Mouse (Mus musculus): ENCODE data around the gene Etfdh. TPM values are rescaled to one million over a fixed set of nuclear protein-coding genes. Genes with fewer than 3 reads are reported as not detected.

The Etfdh gene
- polyA plus RNA-seq, 1 experiment from 2014 or later, result 52.3 TPM

- WGBS, result 29% methylated on average over 10 of the region's 10 CpGs
- Histone ChIP-seq H3K9ac (peak overlapping the region; percentile 76), H3K9me3 (no peaks in the 10 kb centered on the region), H3K36me3 (peaks cover 17% of the 10 kb centered on the region), H3K27ac (no peak overlapping the region), H3K27me3 (no peaks in the 10 kb centered on the region), H3K4me1 (peaks cover 9% of the 10 kb centered on the region; the same call in 1 of the 2 replicates), H3K4me3 (peak overlapping the region; percentile 67), H3K4me2 (peak overlapping the region; percentile 84)
- ATAC-seq (ENCODE audit: insufficient number of reproducible peaks, insufficient read depth, low FRiP score, low TSS enrichment, low read depth), result no peak
Measured at GRCm38 (mm10) chr3:79627484-79628181, 1.7 kb downstream of the Etfdh start.

- 98% methylated on average over 2 of the region's 2 CpGs for WGBS
- no peaks in the 10 kb centered on the region; the same call in 1 of the 2 replicates for H3K9me3 ChIP-seq
- peaks cover 54% of the 10 kb centered on the region for H3K36me3 ChIP-seq
- H3K27ac ChIP-seq, result no peak overlapping the region
- H3K4me3 ChIP-seq, result no peak overlapping the region
- no peak overlapping the region for H3K9ac ChIP-seq
- no peak for ATAC-seq (ENCODE audit: insufficient number of reproducible peaks, insufficient read depth, low FRiP score, low TSS enrichment, low read depth)
- H3K4me2 ChIP-seq, result no peak overlapping the region
- H3K27me3 ChIP-seq, result no peaks in the 10 kb centered on the region
- H3K4me1 ChIP-seq, result no peaks in the 10 kb centered on the region
Measured at GRCm38 (mm10) chr3:79609886-79610285, 19.4 kb downstream of the Etfdh start.

- H3K27ac ChIP-seq, result no peak overlapping the region
- H3K27me3 ChIP-seq, result no peaks in the 10 kb centered on the region
- H3K9me3 ChIP-seq, result no peaks in the 10 kb centered on the region
- no peak overlapping the region for H3K9ac ChIP-seq
- H3K4me1 ChIP-seq, result peaks cover 13% of the 10 kb centered on the region
- H3K4me2 ChIP-seq, result no peak overlapping the region
- H3K36me3 ChIP-seq, result peaks cover 59% of the 10 kb centered on the region
- WGBS, result 95% methylated on average over 7 of the region's 7 CpGs
- ATAC-seq (ENCODE audit: insufficient number of reproducible peaks, insufficient read depth, low FRiP score, low TSS enrichment, low read depth), result no peak
- no peak overlapping the region for H3K4me3 ChIP-seq
Measured at GRCm38 (mm10) chr3:79595468-79595867, 33.8 kb downstream of the Etfdh start.

GRCm38 (mm10) chr3:79591793-79592471 lies 37.4 kb downstream of the Etfdh start:
- Histone ChIP-seq H3K9ac (peak overlapping the region; percentile 94), H3K27me3 (no peaks in the 10 kb centered on the region), H3K36me3 (peaks cover 30% of the 10 kb centered on the region), H3K9me3 (no peaks in the 10 kb centered on the region), H3K4me2 (peak overlapping the region; percentile 77), H3K27ac (peak overlapping the region; percentile 87), H3K4me1 (peaks cover 13% of the 10 kb centered on the region), H3K4me3 (peak overlapping the region; percentile 91)
- 0 out of 2 replicates have a peak, but pooled peaks have one; percentile 22 for ATAC-seq (ENCODE audit: insufficient number of reproducible peaks, insufficient read depth, low FRiP score, low TSS enrichment, low read depth)
- 4% methylated on average over 15 of the region's 15 CpGs for WGBS

GRCm38 (mm10) chr3:79590863-79591792 lies 38.2 kb downstream of the Etfdh start, which contains the start of gene Ppid:
TSS of gene Ppid (plus strand) at chr3:79591342.
- peak within 1 kb of the TSS; percentile 91 for H3K4me3 ChIP-seq
- peak within 1 kb of the TSS; percentile 94 for H3K9ac ChIP-seq
- peak within 1 kb of the TSS; percentile 87 for H3K27ac ChIP-seq
- no peaks in the 10 kb centered on the region for H3K9me3 ChIP-seq
- WGBS, result 2% methylated on average over 63 of the region's 63 CpGs
- H3K27me3 ChIP-seq, result no peaks in the 10 kb centered on the region
- peaks cover 13% of the 10 kb centered on the region for H3K4me1 ChIP-seq
- peaks cover 22% of the 10 kb centered on the region for H3K36me3 ChIP-seq
- peak; percentile 70 for ATAC-seq (ENCODE audit: insufficient number of reproducible peaks, insufficient read depth, low FRiP score, low TSS enrichment, low read depth)
- peak within 1 kb of the TSS; percentile 77 for H3K4me2 ChIP-seq

GRCm38 (mm10) chr3:79589671-79590070 lies 39.6 kb downstream of the Etfdh start:
- Histone ChIP-seq H3K4me2 (no peak overlapping the region), H3K27me3 (no peaks in the 10 kb centered on the region), H3K9me3 (no peaks in the 10 kb centered on the region), H3K4me3 (no peak overlapping the region), H3K27ac (no peak overlapping the region), H3K9ac (no peak overlapping the region), H3K36me3 (peaks cover 9% of the 10 kb centered on the region), H3K4me1 (peaks cover 13% of the 10 kb centered on the region)
- whole genome bisulfite sequencing, result 81% methylated on average over 2 of the region's 2 CpGs
- ATAC-seq (ENCODE audit: insufficient number of reproducible peaks, insufficient read depth, low FRiP score, low TSS enrichment, low read depth), result no peak

GRCm38 (mm10) chr3:79586804-79587203 lies 42.5 kb downstream of the Etfdh start:
- ATAC-seq (ENCODE audit: insufficient number of reproducible peaks, insufficient read depth, low FRiP score, low TSS enrichment, low read depth), result peak; percentile 57; the same call in 1 of the 2 replicates
- H3K4me1 ChIP-seq, result peaks cover 3% of the 10 kb centered on the region; the same call in 1 of the 2 replicates
- WGBS, result 5% methylated on average over 6 of the region's 6 CpGs

GRCm38 (mm10) chr3:79579891-79580575 lies 49.3 kb downstream of the Etfdh start:
- Histone ChIP-seq H3K36me3 (no peaks in the 10 kb centered on the region), H3K4me3 (no peak overlapping the region), H3K9me3 (no peaks in the 10 kb centered on the region), H3K4me1 (peaks cover 12% of the 10 kb centered on the region), H3K9ac (no peak overlapping the region), H3K27me3 (no peaks in the 10 kb centered on the region), H3K4me2 (no peak overlapping the region), H3K27ac (no peak overlapping the region)
- ATAC-seq (ENCODE audit: insufficient number of reproducible peaks, insufficient read depth, low FRiP score, low TSS enrichment, low read depth), result no peak
- 76% methylated on average over 5 of the region's 5 CpGs for WGBS

More at GRCm38 (mm10) chr3:79586804-79587203, 42.5 kb downstream of the Etfdh start:
- no peaks in the 10 kb centered on the region for H3K27me3 ChIP-seq
- H3K9ac ChIP-seq, result no peak overlapping the region
- H3K4me3 ChIP-seq, result no peak overlapping the region
- no peaks in the 10 kb centered on the region for H3K36me3 ChIP-seq
- no peaks in the 10 kb centered on the region for H3K9me3 ChIP-seq
- no peak overlapping the region for H3K27ac ChIP-seq
- H3K4me2 ChIP-seq, result no peak overlapping the region

- WGBS, result 71% methylated on average over 6 of the region's 6 CpGs
- Histone ChIP-seq H3K4me2 (no peak overlapping the region), H3K4me3 (no peak overlapping the region), H3K4me1 (peaks cover 12% of the 10 kb centered on the region), H3K9me3 (no peaks in the 10 kb centered on the region), H3K27me3 (no peaks in the 10 kb centered on the region), H3K36me3 (no peaks in the 10 kb centered on the region), H3K9ac (no peak overlapping the region), H3K27ac (no peak overlapping the region)
- ATAC-seq (ENCODE audit: insufficient number of reproducible peaks, insufficient read depth, low FRiP score, low TSS enrichment, low read depth), result no peak
Measured at GRCm38 (mm10) chr3:79578164-79578563, 51.1 kb downstream of the Etfdh start.

GRCm38 (mm10) chr3:79577606-79578005 lies 51.7 kb downstream of the Etfdh start:
- no peak overlapping the region for H3K27ac ChIP-seq
- no peak overlapping the region for H3K4me3 ChIP-seq
- no peak for ATAC-seq (ENCODE audit: insufficient number of reproducible peaks, insufficient read depth, low FRiP score, low TSS enrichment, low read depth)
- H3K9me3 ChIP-seq, result no peaks in the 10 kb centered on the region
- no peak overlapping the region for H3K9ac ChIP-seq
- 82% methylated on average over 6 of the region's 6 CpGs for WGBS
- no peaks in the 10 kb centered on the region for H3K27me3 ChIP-seq
- no peak overlapping the region for H3K4me2 ChIP-seq
- H3K4me1 ChIP-seq, result peaks cover 12% of the 10 kb centered on the region
- no peaks in the 10 kb centered on the region for H3K36me3 ChIP-seq

GRCm38 (mm10) chr3:79576865-79577264 lies 52.4 kb downstream of the Etfdh start:
- no peak for ATAC-seq (ENCODE audit: insufficient number of reproducible peaks, insufficient read depth, low FRiP score, low TSS enrichment, low read depth)

More at GRCm38 (mm10) chr3:79576865-79577264, 52.4 kb downstream of the Etfdh start:
- no peak overlapping the region for H3K9ac ChIP-seq
- no peaks in the 10 kb centered on the region for H3K9me3 ChIP-seq
- no peak overlapping the region for H3K4me3 ChIP-seq
- H3K4me2 ChIP-seq, result 0 out of 2 replicates have a peak overlapping the region, but pooled peaks have one; percentile 35
- WGBS, result 31% methylated on average over 5 of the region's 5 CpGs
- H3K36me3 ChIP-seq, result no peaks in the 10 kb centered on the region
- no peaks in the 10 kb centered on the region for H3K27me3 ChIP-seq
- no peak overlapping the region for H3K27ac ChIP-seq
- H3K4me1 ChIP-seq, result peaks cover 12% of the 10 kb centered on the region
